Mouse (Mus musculus) retina, postnatal 7 days (tissue): ENCODE data around the gene Inhbb.

Experiments
- DNase-seq: peaks from one replicate; pipeline ENCODE4 v3.0.0-alpha.2; 2012; ENCODE audit warnings: low read depth, low spot score

Gene Inhbb

DNA sequence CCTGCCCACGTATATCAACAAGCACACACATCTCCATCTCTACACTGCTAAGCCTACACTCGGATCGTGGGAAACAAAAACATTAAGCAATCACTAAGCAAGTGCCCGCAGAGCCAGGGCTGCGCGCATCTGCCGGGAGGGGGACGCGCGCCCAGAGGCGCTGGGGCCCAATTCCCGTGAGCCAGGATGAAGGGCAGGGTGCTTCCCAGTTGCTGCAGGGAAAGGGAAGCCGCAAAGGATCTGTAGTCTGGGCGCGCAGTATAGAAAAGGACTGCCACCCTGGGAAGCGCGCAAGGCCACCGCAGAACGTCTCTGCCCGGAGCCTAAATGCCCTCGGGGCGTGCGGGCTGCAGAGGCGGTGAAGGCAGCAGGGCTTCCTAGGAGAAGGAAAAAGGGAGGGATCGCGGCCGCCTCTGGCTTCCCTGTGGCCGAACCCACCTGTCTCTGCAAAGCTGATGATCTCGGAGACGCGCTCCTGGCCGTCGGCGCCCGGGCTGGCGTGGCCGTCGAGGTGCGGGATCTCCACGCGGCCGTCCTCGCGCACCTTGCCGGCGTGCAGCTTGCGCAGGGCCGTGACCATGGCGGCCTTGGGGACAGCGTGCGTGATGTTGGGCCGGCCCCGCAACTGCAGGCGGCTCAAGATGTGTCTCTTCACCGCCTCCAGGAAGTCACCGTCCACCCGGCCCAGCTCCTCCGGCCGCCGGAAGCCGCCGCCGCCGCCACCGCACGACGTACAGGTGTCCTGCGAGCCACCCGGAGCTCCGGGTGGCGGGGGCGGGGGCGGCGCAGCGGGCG, 1.7 kb downstream of the Inhbb start:
- peak; percentile 20 for DNase-seq

DNA sequence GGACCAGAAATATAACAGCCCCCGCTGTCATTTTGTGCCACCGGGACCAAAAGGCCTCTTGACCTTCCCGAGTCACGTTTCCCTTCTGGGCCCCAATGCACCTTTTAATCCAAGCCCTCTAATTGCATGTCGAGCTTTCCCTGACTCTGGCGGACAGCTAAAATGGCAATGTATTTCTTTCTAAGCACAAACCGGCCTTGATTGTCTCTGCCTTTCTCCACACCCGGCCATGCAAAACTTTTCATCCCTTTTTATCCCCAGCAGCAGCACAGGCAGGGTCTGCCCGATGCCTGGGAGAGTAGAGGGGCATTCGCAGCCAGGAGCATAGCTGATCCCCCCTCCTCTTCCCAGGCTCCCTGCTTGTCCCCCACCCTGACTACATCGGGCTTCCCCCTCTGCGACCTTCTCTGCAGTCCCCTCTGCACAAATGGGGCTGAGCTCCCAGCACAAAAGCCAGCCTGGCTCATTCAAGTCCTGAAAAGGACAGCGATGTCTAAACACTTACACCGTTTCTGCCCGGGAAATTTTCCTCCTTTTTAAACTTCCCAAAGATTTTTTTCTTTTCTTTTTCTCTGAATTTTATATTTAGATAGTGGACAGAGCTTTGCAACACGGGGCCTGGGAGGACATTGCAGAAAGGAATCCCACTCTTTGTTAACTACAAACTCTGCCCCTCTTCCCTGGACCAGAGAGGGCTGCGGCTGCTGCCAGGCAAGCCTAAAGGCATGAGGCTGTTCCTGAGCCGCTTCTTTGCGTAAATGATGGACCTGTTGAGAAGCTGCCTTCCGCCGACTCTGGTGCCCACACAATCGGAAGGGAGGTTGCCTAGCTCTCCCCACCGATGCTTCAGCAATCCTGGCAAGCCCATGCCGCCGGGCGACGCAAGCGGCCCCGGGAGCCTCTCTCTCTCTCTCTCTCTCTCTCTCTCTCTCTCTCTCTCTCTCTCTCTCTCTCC, 2.6 kb downstream of the Inhbb start:
- no peak for DNase-seq

DNA sequence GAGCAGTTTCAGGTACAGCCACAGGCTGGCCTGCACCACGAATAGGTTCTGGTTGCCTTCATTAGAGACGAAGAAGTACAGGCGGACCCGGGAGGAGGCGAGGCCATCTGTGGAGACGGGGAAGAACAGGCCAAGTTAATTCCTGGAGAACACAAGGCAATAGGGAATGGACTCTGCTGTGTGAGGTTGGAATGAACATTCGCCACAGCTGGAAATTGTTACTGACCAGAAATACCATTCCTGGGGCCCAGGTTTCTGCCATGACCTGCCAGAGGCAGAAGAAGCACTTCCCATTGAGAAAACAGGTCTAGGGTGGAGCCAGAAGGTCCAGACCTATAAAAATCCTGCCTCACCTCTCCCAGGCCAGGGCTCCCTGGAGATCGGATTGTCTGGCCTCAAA, 4.1 kb downstream of the Inhbb start:
- no peak for DNase-seq

DNA sequence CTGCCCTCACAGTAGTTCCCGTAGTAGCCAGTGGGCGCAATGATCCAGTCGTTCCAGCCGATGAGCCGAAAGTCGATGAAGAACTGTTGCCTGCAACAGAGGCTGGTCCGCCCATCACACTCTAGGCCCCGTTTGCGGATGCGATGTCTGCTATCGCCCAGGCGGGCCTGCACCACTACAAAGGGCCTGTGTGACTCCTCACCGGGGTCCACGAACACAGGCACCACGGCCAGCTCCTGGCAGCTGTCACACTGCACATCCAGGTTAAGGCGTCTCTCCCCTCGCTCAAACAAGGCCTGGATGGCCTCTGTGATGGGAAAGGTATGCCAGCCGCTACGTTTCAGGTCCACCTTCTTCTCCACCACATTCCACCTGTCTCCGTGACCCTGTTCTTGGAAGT, 4.5 kb downstream of the Inhbb start:
- no peak for DNase-seq

DNA sequence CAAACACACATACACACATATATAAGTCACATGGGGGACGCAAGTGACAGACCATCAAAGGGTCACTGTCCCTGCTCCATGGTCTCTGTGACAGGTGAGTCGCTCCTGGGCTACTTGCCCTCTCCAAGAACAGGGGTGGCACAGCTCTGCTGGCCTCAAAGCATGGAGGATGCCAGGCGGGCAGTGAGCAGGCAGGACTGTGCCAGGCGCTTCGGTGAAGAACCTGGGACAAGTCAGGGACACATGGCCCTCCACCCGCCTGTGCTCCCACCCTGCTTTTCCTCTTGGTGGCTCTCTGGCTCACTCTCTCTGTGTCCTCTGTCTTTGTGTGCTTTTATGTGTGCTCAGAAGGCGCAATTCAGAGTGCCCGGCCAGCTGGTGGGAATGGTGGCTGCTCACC, 5.4 kb downstream of the Inhbb start:
- DNase-seq, result no peak

DNA sequence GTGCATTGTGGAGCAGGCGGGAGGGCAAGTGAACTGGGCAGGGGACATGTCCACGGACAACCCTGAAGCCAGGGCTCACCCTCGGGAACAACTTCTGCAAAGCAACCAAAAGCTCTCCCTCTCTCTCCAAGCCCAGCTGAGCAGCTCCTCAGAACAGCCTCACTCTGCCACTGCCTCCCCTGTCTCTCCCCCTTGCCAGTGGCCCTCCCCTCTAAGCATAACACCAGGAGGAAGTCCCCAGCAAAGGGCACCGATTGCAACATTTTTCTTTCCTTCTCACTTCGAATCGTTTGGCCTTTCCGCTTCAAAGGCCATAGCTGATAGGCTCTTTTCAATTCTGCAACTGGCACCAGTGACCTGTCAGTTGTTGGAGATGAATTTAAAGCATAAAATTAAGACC, 5.9 kb downstream of the Inhbb start:
- DNase-seq, result no peak

DNA sequence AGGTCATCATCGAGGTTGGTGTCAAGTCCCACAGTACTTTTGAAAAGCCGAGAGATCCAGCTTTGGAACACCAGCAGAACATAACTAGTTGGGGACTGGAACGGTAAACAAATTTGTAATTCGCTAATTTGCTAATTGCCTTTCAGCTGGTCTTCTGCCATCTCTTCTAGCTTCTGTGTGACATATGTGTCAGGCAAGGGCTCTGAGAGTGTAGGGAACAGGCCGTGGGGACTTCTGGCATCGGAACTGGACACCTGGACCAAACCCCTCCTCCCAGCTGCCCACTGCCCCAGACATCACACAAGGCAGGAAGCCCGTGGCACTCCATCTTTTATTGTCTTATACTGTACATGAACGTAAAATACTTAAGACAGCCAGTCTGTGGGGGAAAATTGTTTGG, 6.9 kb downstream of the Inhbb start:
- no peak for DNase-seq

DNA sequence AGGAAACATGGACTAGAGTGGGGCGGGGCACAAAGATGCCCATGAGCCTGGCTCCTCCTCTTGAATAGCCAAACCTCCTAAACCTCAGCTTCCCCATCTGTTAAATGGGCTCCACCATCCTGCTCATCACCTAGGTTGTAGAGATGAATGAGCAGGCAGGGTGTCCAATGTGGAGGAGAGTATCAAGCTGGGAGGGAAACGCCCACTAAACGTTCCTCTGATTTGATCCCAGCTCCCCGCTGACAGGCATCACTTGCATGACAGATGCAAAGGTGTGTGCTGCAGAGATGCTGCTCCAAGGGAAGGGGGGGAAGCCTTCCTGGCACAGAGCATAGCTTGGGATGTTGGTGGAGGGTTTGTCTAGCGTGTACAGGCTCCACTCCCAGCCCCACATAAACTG, 11.4 kb downstream of the Inhbb start:
- no peak for DNase-seq

DNA sequence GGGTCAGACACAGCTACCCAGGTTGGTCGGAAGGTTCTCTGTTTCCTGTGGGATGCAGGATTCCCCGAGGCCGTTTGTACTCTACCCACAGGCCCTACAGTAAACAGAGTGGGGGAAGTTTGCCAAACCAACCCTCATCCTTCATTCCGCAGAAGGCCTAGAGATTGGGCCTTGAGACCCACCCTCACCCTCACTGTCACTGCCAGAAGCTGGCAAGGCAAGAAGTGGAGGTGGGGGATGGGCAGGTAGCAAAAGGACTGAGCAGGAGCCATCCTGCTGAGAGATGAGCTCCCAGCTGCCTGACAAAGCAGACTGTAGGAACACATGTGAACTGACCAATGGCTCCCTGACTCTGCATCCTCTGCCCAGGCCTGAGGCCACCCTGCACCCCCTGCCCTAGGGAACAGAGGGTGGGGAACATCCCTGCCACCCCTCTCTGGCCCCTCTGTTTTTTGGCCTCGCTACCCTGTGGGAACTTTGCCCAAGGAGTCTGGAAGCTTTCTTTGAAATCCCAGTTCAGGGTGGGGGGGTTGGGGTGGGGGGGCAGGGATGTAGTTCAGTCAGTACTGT, 12.4 kb downstream of the Inhbb start:
- no peak for DNase-seq

DNA sequence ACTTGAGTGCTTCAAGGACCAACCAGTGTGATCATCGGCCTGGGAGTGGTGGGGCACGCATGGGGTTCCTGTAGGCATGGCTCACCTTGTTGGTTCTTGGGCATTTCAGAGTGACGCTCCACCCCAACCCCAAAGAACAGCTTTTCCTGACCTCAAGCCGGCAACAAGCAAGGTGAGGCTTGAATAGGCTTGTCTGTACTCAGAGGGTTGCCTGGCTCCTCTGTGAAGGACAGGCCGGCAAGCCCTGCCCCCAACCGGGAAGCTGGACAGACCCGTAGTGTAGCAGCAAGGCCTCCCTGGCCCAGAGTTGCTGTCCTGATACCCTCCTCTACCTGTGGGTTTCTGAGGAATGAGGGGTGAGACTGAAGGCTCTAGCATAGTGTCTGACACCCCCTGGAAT, 12.9 kb downstream of the Inhbb start:
- DNase-seq, result no peak

DNA sequence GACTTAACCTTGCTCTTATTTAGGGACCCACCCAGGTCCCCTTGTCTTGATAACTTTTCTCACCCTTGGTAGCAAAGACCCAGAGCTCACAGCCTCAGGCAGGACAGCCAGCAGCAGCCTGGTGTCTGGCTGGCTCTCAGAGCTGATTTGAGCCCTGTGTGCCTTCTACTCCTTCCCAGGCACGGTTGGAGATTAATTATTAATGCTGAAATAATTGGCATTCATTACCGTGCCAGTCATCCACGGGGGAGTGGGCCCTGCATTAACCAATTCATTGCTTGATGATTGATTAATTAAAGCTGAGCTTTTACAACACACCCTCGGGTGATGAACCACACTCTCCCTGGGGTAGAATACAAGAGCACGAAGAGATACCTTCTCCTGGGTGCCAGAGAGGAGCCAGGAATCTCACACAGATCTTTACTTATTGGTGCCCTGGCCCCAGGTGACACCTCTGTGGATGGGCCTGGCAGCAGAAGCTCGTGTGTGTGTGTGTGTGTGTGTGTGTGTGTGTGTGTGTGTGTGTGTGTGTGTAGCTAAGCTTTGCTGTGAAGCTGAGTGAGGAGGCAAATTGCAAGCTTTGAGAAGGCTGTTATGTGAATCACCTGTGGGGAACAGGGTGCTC, 14.2 kb downstream of the Inhbb start:
- no peak for DNase-seq

DNA sequence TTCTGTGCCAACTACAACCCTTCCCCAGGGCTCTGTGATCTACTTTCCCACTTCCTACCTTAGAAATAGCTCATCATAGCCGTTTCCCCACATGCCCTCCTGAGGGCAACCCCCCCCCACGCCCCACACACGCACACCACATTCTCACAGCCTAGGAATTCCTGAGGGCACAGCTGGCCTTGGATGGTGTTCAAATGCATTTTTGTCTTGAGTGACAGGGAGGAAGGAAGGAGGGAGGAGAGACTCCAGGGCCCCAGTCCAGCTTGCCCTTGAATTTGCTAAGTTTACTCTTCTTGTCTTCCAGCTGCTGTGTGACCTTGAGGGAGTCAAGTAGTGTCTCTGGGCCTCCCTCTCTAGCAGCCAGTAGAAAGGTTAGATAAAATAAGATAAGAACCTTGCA, 17.2 kb downstream of the Inhbb start:
- no peak for DNase-seq

DNA sequence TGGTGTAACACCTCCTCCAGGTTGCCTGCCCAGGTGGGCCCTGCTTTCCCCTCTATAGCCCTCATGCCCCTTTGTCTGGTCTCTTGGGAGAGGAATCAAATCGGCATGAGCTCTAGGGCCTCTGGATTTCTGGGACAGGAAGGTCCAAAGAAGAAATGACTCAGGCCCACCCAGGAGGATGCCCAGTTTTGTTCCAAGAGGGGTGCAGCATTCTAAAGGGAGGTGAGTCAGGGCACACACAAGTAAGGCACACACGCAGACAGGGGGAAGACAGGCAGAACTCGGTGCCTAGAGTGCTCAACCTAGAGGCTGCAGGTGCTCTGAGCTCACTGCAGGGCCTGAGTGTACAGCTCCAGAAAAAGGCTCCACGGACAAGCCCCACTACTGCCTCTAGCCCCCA, 17.7 kb downstream of the Inhbb start:
- no peak for DNase-seq

DNA sequence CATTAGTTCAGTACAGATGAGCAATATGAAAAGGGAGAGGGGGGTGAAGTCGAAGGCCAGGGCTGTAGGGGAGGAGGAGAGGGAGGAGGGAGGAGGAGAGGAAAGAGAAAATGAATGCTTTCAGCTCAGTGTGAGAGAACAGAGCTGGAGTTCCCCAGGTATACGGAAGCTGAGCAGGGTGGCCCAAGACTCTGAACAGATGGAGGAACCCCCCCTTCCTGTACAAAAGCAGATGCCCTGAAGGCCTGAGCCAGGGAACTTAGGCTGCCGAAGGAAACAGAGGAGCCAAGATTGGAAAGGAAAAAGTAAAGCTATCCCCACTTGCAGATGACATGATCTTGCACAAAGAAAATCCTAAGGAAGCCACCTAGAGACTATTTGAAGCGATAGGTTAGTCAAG, 20.8 kb downstream of the Inhbb start:
- DNase-seq, result no peak

DNA sequence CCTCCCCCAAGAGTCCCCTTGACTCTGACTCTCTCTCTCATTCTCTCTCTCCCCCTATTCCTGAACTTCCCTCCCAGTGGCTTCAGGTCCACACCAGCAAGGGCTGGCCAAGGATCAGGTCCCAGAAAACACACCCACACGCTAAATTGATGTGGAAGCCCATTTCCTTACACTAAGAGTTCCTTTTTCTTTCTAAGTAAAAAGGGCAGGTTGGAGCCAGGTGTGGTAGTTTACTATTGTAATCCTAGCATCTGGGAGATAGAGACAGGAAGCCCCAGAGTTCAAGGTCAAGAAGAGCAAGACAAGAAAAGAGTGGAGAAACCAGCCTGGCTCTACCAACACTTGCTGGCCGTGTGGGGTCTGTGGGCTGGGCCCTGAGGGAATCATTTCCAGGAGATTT, 23.4 kb downstream of the Inhbb start:
- DNase-seq, result no peak

DNA sequence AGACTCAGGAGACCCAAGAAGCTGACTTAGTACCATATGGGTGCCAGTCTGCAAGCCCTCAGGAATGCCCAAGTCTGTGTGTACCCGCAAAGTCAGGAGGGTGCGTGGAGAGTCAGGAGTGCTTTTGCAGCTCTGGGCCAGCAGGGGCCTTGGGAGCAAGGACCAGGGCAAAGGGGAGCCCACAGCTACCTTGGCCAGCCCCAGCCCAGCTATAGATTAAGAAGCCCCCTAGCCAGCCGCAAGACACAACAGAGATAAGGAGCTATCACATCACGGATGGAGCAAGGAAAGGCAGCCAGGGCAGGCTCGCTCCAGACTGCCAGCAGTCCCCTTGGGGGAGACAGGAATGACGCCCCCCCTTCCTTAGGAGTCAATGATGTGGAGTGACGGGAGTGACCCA, 24.2 kb downstream of the Inhbb start:
- no peak for DNase-seq

DNA sequence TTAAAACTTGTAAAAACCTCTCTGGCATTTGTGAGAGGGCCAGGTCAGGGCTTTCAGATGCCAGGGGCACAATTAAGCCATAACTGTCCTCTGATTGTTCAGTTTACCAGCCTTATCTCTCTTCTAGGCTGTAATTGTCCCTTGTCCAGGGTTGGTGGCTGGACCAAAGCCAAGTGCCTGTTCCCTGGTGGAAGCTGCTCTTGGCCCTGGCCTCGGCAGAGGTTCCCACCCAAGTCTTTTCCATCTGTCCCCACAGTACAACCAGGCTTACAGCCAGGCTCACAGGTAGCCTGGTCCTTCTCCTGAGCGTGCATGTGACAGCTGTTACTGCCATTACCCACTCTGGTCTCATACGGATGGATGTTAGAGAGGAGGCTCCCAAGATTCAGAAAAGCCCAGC, 30.7 kb downstream of the Inhbb start:
- no peak for DNase-seq

DNA sequence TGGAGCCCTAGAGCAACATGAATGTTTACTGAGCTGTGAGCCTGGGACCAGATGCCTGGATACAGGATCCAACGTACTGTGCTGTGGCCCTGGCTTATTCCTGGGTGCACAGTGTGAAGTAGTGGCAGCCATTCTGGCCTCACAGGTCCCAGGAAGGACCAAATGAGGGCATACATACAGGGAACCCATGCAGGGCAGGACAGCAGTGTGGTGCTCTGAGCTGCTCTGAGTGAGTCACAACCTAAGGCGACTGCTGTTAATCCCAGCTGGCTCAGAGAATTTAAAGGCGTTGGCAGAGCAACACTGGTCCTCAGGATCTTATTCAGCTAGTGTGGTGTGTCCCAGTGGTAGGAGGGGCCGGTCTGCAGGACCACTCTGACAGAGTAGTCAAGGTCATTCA, 31.4 kb downstream of the Inhbb start:
- no peak for DNase-seq

DNA sequence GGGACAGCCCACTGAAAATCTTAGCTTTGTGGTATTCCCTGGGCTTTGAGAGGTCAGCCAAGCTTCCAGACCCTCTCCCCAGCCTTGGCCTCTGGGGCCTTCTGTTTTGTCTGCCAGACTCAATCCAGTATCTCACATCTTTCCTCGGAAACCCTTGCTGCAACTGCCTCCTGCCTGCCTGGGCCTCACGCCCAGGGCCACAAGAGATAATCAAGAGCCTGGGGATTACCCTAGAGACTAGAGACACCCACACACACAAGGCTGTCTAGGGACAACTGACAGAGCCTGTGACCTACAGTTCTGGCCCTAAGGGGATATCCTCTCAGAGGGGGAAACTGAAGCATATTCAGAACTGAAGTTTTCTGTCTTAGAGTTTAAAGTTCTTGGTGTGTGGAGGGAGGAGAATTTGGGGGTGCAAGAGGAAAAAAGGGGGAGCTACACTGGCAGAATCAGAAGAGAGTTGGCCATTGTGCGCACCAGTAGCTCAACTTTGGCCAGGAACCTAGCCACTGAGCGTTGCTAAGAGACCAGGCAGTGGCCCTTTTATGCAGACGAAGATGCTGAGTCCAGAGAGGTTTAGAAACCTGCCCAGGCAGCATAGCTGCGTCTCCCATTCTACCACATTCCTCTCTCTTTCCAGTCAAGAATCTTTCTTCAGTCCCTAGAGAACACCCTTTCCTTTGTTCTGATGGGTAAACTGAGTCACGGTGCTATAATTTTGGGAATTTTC, 32.1 kb downstream of the Inhbb start:
- no peak for DNase-seq

DNA sequence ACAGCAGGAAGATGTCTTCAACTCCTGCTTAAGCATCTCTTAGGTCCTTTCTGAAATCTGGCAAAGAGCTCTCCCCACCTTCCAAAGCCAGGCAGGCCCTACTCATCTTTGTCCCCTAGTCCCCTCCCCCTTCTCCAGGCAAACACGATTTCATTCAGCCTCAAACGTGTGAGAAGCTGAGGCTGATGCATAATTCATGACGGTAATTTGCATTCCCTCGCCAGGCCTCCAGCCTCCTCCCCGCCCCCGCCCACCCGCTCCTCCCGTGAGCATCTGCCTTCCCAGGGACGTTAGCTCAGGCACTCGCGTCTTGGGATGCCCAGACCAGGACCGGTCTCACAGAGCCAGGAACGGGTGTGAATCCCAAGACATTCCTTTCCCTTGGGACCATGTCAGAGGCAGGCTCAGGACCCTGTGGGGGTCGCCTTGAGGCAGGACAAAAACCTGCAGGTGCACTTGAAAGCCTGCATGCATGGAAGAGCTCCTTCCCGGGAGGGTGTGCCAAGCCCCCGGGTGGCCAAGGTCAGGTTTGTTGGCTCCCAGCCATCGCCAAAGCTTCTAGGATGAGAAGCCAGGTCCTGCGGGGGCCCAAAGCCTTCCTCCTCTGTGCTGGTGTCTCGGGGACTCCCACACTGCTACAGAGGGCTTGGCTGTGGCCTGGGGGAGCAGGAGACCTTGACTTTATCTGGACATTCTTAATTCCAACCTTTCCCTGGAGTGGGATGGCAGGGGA, 33.2 kb downstream of the Inhbb start:
- DNase-seq, result no peak

DNA sequence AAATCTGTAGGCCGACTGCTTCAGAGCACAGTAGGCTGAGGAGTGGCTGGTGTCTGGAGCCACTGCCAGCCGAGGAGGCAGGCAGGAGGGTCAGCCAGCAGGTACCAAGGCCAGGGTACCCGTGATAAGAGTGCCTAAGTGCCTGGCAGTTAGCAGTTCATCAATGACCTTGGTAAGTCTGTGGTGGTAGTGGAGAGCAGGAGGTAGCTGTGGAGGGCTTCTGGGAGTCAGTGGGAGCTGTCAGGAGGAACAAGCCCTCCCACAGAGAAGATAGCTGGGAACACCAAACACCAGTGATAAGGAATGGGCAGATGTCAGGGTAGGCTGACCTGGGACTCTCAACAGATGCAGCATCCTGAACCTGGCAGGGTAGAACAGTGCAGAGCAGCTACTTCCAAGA, 35.7 kb downstream of the Inhbb start:
- DNase-seq, result no peak
